Mouse (Mus musculus) forebrain, embryonic 11.5 days (tissue): ENCODE data around the gene Poc1b. TPM values are rescaled to one million over a fixed set of nuclear protein-coding genes. Genes with fewer than 3 reads are reported as not detected.
"Not testable (repeated sequence)": the region's sequence is repeated elsewhere in the genome, so short reads cannot be mapped to it uniquely, and the experiment has no call there.

Experiments
- ATAC-seq: fragments of 200-750 bp; cut with Nextera tagmentation; replicated peaks from 2 replicates; pipeline ENCODE4 v1.8.0; 2017; ENCODE audit warnings: moderate TSS enrichment; ENCODE audit not compliant: low FRiP score
- DNase-seq: peaks from one replicate; pipeline ENCODE4 v3.0.0-alpha.2; 2017; ENCODE audit warnings: low spot score
- H3K27ac ChIP-seq: fragments of 300-500 bp; sonication (generic); 2 replicates; pipeline ENCODE4 v1.5.1; 2014; ENCODE audit warnings: low read depth, low read length
- H3K27me3 ChIP-seq: fragments of 300-500 bp; sonication (generic); 2 replicates; pipeline ENCODE4 v1.6.1; 2014; ENCODE audit warnings: mild to moderate bottlenecking, low read length, mixed read lengths; ENCODE audit not compliant: control insufficient read depth, insufficient read depth
- H3K36me3 ChIP-seq: fragments of 300-500 bp; sonication (generic); 2 replicates; pipeline ENCODE4 v1.6.1; 2014; ENCODE audit warnings: mild to moderate bottlenecking, low read length, moderate library complexity, mixed read lengths; ENCODE audit not compliant: control insufficient read depth, insufficient read depth
- H3K4me1 ChIP-seq: fragments of 300-500 bp; sonication (generic); replicated peaks from 2 replicates; pipeline ENCODE4 v1.6.1; 2014; ENCODE audit warnings: low read length, mixed read lengths; ENCODE audit not compliant: control insufficient read depth, insufficient read depth
- H3K4me2 ChIP-seq: fragments of 300-500 bp; sonication (generic); 2 replicates; pipeline ENCODE4 v1.6.1; 2014; ENCODE audit warnings: low read depth, mild to moderate bottlenecking, low read length, moderate library complexity, mixed read lengths; ENCODE audit not compliant: severe bottlenecking
- H3K4me3 ChIP-seq: fragments of 300-500 bp; sonication (generic); 2 replicates; pipeline ENCODE4 v1.5.1; 2014; ENCODE audit warnings: low read depth, low read length
- H3K9ac ChIP-seq: fragments of 300-500 bp; sonication (generic); 2 replicates; pipeline ENCODE4 v1.6.1; 2014; ENCODE audit warnings: low read length
- H3K9me3 ChIP-seq: fragments of 300-500 bp; sonication (generic); 2 replicates; pipeline ENCODE4 v1.6.1; 2016; ENCODE audit warnings: low read length, mixed read lengths; ENCODE audit not compliant: control insufficient read depth
- WGBS: fragments of 180-500 bp; shearing (Covaris S2); extraction: QIAGEN DNeasy Blood & Tissue Kit; methylation state at CpG from one replicate; pipeline ENCODE4 v1.1.7; 2014; 5-methylcytosine and 5-hydroxymethylcytosine counted together
- polyA plus RNA-seq: library from polyadenylated mRNA; unstranded; fragments of >200 nt; fragmentation: Nextera tagmentation; extraction: Ambion mirVana; gene quantifications from 2 replicates; pipeline ENCODE4 v1.2.1, GENCODE M21; 2014

Gene Poc1b
- polyA plus RNA-seq, 1 experiment from 2014 or later = 42.7 TPM

- DNase-seq = no peak
- H3K9ac ChIP-seq = no peak overlapping the region
- H3K4me1 ChIP-seq = no peaks in the 10 kb centered on the region
- no peak overlapping the region for H3K27ac ChIP-seq
- 93% methylated on average over 5 of the region's 5 CpGs for WGBS
- H3K9me3 ChIP-seq = no peaks in the 10 kb centered on the region
- H3K4me2 ChIP-seq = no peak overlapping the region
- H3K36me3 ChIP-seq = no peaks in the 10 kb centered on the region; the same call in 1 of the 2 replicates
- no peaks in the 10 kb centered on the region for H3K27me3 ChIP-seq
- ATAC-seq = no peak
- H3K4me3 ChIP-seq = no peak overlapping the region
Observed at GRCm38 (mm10) chr10:99156808-99157207, 50.0 kb downstream of the Poc1b start.

- 95% methylated on average over 10 of the region's 10 CpGs for WGBS
- not testable (repeated sequence) for H3K4me3 ChIP-seq, H3K9me3 ChIP-seq, H3K4me1 ChIP-seq, H3K4me2 ChIP-seq, H3K9ac ChIP-seq, DNase-seq, ATAC-seq, H3K36me3 ChIP-seq, H3K27me3 ChIP-seq, H3K27ac ChIP-seq
Observed at GRCm38 (mm10) chr10:99157697-99158096, 50.9 kb downstream of the Poc1b start.

GRCm38 (mm10) chr10:99161987-99162582, 55.2 kb downstream of the Poc1b start:
- ATAC-seq = peak; percentile 51
- WGBS = 37% methylated on average over 8 of the region's 8 CpGs

DNA sequence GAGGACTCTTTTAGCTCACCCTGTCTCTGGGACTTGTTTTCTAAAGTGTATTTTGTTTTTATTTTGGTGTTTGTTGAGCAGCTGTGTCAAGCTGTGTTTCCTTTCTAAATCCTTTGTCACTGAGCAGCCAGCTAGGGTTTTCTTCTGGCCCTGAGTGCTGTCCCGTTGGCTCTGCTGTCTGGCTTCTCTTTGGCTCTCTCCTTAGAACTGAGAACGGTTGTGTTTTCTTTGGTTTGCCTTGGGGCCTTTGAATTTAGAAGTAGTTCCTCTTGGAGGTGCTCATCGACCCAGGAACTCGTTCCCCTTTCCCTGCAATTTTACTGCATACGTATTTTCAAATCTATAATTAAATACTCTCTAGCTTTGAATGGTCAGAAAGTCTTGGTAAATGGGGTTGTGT, 56.2 kb downstream of the Poc1b start:
- DNase-seq (no peak), ATAC-seq (no peak)
- Histone ChIP-seq H3K27ac (no peak overlapping the region), H3K9me3 (no peaks in the 10 kb centered on the region), H3K27me3 (no peaks in the 10 kb centered on the region), H3K4me3 (no peak overlapping the region), H3K4me2 (no peak overlapping the region), H3K36me3 (no peaks in the 10 kb centered on the region; the same call in 1 of the 2 replicates), H3K9ac (no peak overlapping the region; the same call in 1 of the 2 replicates), H3K4me1 (no peaks in the 10 kb centered on the region; the same call in 1 of the 2 replicates)
- WGBS = 77% methylated on average over 5 of the region's 5 CpGs

More at GRCm38 (mm10) chr10:99161987-99162582, 55.2 kb downstream of the Poc1b start:
- Histone ChIP-seq H3K4me3 (no peak overlapping the region), H3K9ac (no peak overlapping the region), H3K27me3 (no peaks in the 10 kb centered on the region), H3K36me3 (no peaks in the 10 kb centered on the region; the same call in 1 of the 2 replicates), H3K4me2 (no peak overlapping the region), H3K9me3 (no peaks in the 10 kb centered on the region), H3K27ac (no peak overlapping the region), H3K4me1 (no peaks in the 10 kb centered on the region; the same call in 1 of the 2 replicates)
- peak; percentile 61 for DNase-seq

DNA sequence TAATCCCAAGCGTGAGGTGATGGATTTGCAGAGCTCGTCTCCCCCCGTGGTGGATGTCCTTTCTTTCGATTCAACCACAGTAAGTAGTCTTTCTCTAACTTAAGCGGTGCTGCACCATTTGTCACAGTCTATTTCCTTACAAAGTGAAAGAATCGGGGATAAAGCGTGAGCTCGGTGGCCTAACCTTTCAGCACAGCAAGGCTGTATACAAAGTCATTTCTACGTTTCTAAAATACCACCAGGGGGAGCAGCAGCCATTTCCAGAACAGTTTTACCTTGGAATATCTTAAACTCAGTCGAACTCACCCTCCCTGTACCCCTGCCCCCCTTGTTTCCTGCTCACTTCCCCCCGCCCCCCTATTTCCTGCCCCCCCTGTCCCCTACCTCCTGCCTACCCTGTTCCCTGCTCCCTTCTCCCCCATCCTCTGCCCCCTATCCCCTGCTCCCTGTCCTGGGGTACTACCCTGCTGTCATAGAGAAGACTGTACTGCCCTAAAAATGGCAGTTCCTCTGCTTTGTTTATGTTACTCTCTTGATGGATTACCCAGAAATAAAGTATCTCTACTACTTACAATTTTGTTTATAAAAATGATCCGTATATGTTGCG, 58.1 kb downstream of the Poc1b start:
- H3K9me3 ChIP-seq = no peaks in the 10 kb centered on the region
- no peak overlapping the region for H3K4me3 ChIP-seq
- no peak for DNase-seq
- H3K9ac ChIP-seq = no peak overlapping the region
- H3K27me3 ChIP-seq = no peaks in the 10 kb centered on the region
- no peaks in the 10 kb centered on the region; the same call in 1 of the 2 replicates for H3K4me1 ChIP-seq
- H3K4me2 ChIP-seq = no peak overlapping the region
- 43% methylated on average over 13 of the region's 13 CpGs for WGBS
- H3K27ac ChIP-seq = no peak overlapping the region
- no peaks in the 10 kb centered on the region; the same call in 1 of the 2 replicates for H3K36me3 ChIP-seq
- ATAC-seq = peak; percentile 57

- H3K27ac ChIP-seq = no peak overlapping the region
- WGBS = 76% methylated on average over 7 of the region's 7 CpGs
- no peak for DNase-seq
- no peak for ATAC-seq
- H3K9ac ChIP-seq = no peak overlapping the region
- no peak overlapping the region for H3K4me2 ChIP-seq
- H3K36me3 ChIP-seq = no peaks in the 10 kb centered on the region; the same call in 1 of the 2 replicates
- no peak overlapping the region for H3K4me3 ChIP-seq
- no peaks in the 10 kb centered on the region; the same call in 1 of the 2 replicates for H3K4me1 ChIP-seq
- no peaks in the 10 kb centered on the region for H3K9me3 ChIP-seq
- no peaks in the 10 kb centered on the region for H3K27me3 ChIP-seq
Observed at GRCm38 (mm10) chr10:99165751-99166282, 59.0 kb downstream of the Poc1b start.

- no peak for ATAC-seq
- no peaks in the 10 kb centered on the region; the same call in 1 of the 2 replicates for H3K4me1 ChIP-seq
- no peak overlapping the region for H3K9ac ChIP-seq
- H3K9me3 ChIP-seq = no peaks in the 10 kb centered on the region
- H3K4me3 ChIP-seq = no peak overlapping the region
- 84% methylated on average over 3 of the region's 3 CpGs for WGBS
- H3K27ac ChIP-seq = no peak overlapping the region
- no peaks in the 10 kb centered on the region for H3K36me3 ChIP-seq
- DNase-seq = no peak
- H3K27me3 ChIP-seq = no peaks in the 10 kb centered on the region
- H3K4me2 ChIP-seq = no peak overlapping the region
Observed at GRCm38 (mm10) chr10:99166392-99166791, 59.6 kb downstream of the Poc1b start.

DNA sequence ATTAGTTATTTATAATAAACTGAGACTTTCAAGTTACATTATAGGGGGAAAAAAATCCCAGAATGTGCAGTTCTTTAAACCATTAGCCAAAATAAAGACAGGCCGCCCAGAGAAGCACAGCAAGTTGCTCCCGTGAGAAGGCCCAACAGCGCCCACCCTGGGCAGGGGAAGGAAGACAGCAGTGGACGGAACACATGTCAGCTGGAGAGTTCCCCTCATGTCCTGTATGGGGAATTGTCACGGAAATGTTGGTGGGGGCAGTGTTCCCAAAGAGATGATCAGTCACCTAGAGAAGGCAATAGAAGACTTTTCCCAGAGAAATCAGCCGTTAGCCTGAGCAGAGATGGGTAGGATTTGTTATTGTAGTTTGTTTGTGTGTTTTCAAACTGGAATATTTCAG, 61.6 kb downstream of the Poc1b start:
- DNase-seq = no peak
- Histone ChIP-seq H3K4me1 (peaks cover 4% of the 10 kb centered on the region; the same call in 1 of the 2 replicates), H3K9ac (no peak overlapping the region), H3K4me3 (no peak overlapping the region), H3K27ac (no peak overlapping the region), H3K9me3 (no peaks in the 10 kb centered on the region), H3K36me3 (no peaks in the 10 kb centered on the region), H3K27me3 (no peaks in the 10 kb centered on the region), H3K4me2 (no peak overlapping the region)
- no peak for ATAC-seq
- 76% methylated on average over 6 of the region's 6 CpGs for WGBS
